Comparison of ENCODE assay signal across 11 mouse cellular contexts in genomic region chr11:11850476-11851267, GRCm38 (mm10). TPM values are rescaled to one million over a fixed set of nuclear protein-coding genes. Genes with fewer than 3 reads are reported as not detected.
A peak's percentile ranks its signal among the peaks of the same experiment; 100 is the strongest.
DNase-seq lines count a peak whose midpoint lies in the region; ATAC-seq and TF ChIP-seq lines count a peak whose summit lies in the region.
"Had no signal": no experiment of that assay in that cellular context is flagged by ENCODE, and none has a peak within 500 bp of the region (broad histone marks: within the 10 kb centered on the region; RNA-seq: fewer than 3 reads in every experiment).

No protein-coding gene starts in this region.

- WGBS in embryonic facial prominence, embryonic 14.5 days: 53% methylated on average over 6 of the region's 6 CpGs
- WGBS in limb, embryonic 15.5 days: 56% methylated on average over 6 of the region's 6 CpGs

- no peak for TF ChIP-seq CTCF in G1E (IDR thresholded peaks at IDR 0.05; ENCODE audit: low read depth, low read length)

- intact Hi-C loops in heart, postnatal 36 days (cut with DNase I): no loop called here

- H3K4me1 ChIP-seq in G1E (ENCODE audit: insufficient read depth, low read depth, low read length): peaks cover 47% of the 10 kb centered on the region
- H3K4me1 ChIP-seq in embryonic facial prominence, embryonic 14.5 days (ENCODE audit: control insufficient read depth, insufficient read depth, low read length): peaks cover 37% of the 10 kb centered on the region
- peaks cover 37% of the 10 kb centered on the region for H3K4me1 ChIP-seq in limb, embryonic 15.5 days

- H3K27me3 ChIP-seq in G1E (ENCODE audit: insufficient read depth, low read length): peaks cover 44% of the 10 kb centered on the region
- H3K27me3 ChIP-seq in embryonic facial prominence, embryonic 14.5 days (replicated peaks; ENCODE audit: control insufficient read depth, insufficient read depth, low read length): no peaks in the 10 kb centered on the region
- H3K27me3 ChIP-seq in limb, embryonic 15.5 days: no peaks in the 10 kb centered on the region
- H3K27me3 ChIP-seq: liver, embryonic 15.5 days had no signal

- no peaks in the 10 kb centered on the region for H3K36me3 ChIP-seq in G1E (replicated peaks)
- H3K36me3 ChIP-seq in embryonic facial prominence, embryonic 14.5 days (ENCODE audit: control insufficient read depth, insufficient read depth, low read length): no peaks in the 10 kb centered on the region
- no peaks in the 10 kb centered on the region for H3K36me3 ChIP-seq in limb, embryonic 15.5 days
- H3K36me3 ChIP-seq: liver, embryonic 15.5 days had no signal

- peak overlapping the region; percentile 87 for H3K27ac ChIP-seq in embryonic facial prominence, embryonic 14.5 days (replicated peaks; ENCODE audit: low read depth, low read length)
- peak overlapping the region; percentile 84 for H3K27ac ChIP-seq in limb, embryonic 15.5 days
- H3K27ac ChIP-seq: kidney, postnatal 0 days; liver, embryonic 15.5 days had no signal

- H3K9me3 ChIP-seq in G1E (replicated peaks): no peaks in the 10 kb centered on the region
- H3K9me3 ChIP-seq in embryonic facial prominence, embryonic 14.5 days (ENCODE audit: control insufficient read depth, low read length): no peaks in the 10 kb centered on the region
- H3K9me3 ChIP-seq in limb, embryonic 15.5 days: no peaks in the 10 kb centered on the region
- H3K9me3 ChIP-seq: liver, embryonic 15.5 days had no signal

- peak overlapping the region; percentile 21; the same call in 1 of the 2 replicates for H3K9ac ChIP-seq in embryonic facial prominence, embryonic 14.5 days (ENCODE audit: low read depth, low read length)
- no peak overlapping the region for H3K9ac ChIP-seq in limb, embryonic 15.5 days
- H3K9ac ChIP-seq: liver, embryonic 15.5 days had no signal

- peak; percentile 68 for DNase-seq in heart, adult 11 months
- no peak for DNase-seq in heart, postnatal 36 days
- DNase-seq in G1E (ENCODE audit: low spot score): no peak
- DNase-seq in embryonic facial prominence, embryonic 14.5 days (ENCODE audit: low spot score): no peak
- DNase-seq in layer of hippocampus, adult 11-12 months (ENCODE audit: low spot score): no peak
- DNase-seq in embryo, embryonic 9.5 days (ENCODE audit: extremely low spot score): no peak
- no peak for DNase-seq in embryo, embryonic 10 days (ENCODE audit: low spot score)
- DNase-seq: adrenal gland, adult 8-10 months had no signal

- no peak for ATAC-seq in G1E (ENCODE audit: extremely low read depth, insufficient number of reproducible peaks, low FRiP score, poor library complexity, severe bottlenecking)
- no peak for ATAC-seq in embryonic facial prominence, embryonic 14.5 days (ENCODE audit: low read depth)
- ATAC-seq in limb, embryonic 15.5 days (ENCODE audit: insufficient number of reproducible peaks, low FRiP score, low TSS enrichment, low read depth): no peak

- H3K4me2 ChIP-seq in embryonic facial prominence, embryonic 14.5 days (ENCODE audit: low read depth, low read length): no peak overlapping the region
- H3K4me2 ChIP-seq in limb, embryonic 15.5 days: no peak overlapping the region
- H3K4me2 ChIP-seq: liver, embryonic 15.5 days had no signal

- peak overlapping the region; percentile 50; the same call in 1 of the 2 replicates for H3K4me3 ChIP-seq in G1E (ENCODE audit: low read depth, low read length)
- H3K4me3 ChIP-seq in embryonic facial prominence, embryonic 14.5 days (ENCODE audit: low read depth, low read length): no peak overlapping the region
- H3K4me3 ChIP-seq in limb, embryonic 15.5 days: no peak overlapping the region
- H3K4me3 ChIP-seq: liver, embryonic 15.5 days had no signal

RNA-seq across cellular contexts. Expression of gene Fignl1, which starts 41.9 kb away (rescaled TPM):
- total RNA-seq in heart, postnatal 36 days (2021): 1 to 10 TPM in 1 of 2 experiments, under 1 TPM in 1; 0.81 to 1.8 TPM
- total RNA-seq in G1E (2014; fragmentation: Nextera tagmentation) (97.4 and 139 TPM in 2 replicates), G1E (2017) (103 and 120 TPM in 2 replicates)
- 1.8 and 3.6 TPM in 2 replicates for polyA plus RNA-seq in G1E (2012)
- polyA plus RNA-seq in embryonic facial prominence, embryonic 14.5 days (2014; fragmentation: Nextera tagmentation; extraction: Ambion mirVana): 45.5 and 55.6 TPM in 2 replicates
- polyA plus RNA-seq in limb, embryonic 15.5 days (2015; fragmentation: Nextera tagmentation; extraction: Ambion mirVana): 41.8 and 43.2 TPM in 2 replicates

RNA-seq across cellular contexts. Expression of gene Ddc, which starts 47.3 kb away (rescaled TPM):
- total RNA-seq in heart, postnatal 36 days (2021): 1 to 10 TPM; 2.1 to 2.4 TPM
- total RNA-seq in G1E (2014; fragmentation: Nextera tagmentation) (not detected in 2 replicates), G1E (2017) (2.9 and 3.0 TPM in 2 replicates)
- 0.08 and 0.13 TPM in 2 replicates for polyA plus RNA-seq in G1E (2012)
- polyA plus RNA-seq in embryonic facial prominence, embryonic 14.5 days (2014; fragmentation: Nextera tagmentation; extraction: Ambion mirVana): 32.5 and 48.4 TPM in 2 replicates
- 17.6 and 35.9 TPM in 2 replicates for polyA plus RNA-seq in limb, embryonic 15.5 days (2015; fragmentation: Nextera tagmentation; extraction: Ambion mirVana)

Comparison
In these comparisons a context has a peak if more than half of its experiments do, and no peak if none do; other contexts are left out.
1. RNA of gene Ddc, which starts 47.3 kb away (polyA plus RNA-seq): 32.5 to 48.4 TPM in embryonic facial prominence, embryonic 14.5 days and 17.6 to 35.9 TPM in limb, embryonic 15.5 days; 0.08 to 0.13 TPM in G1E; every median in the first group is over 10 times any median in the second.